Mouse (Mus musculus) limb, embryonic 11.5 days (tissue): Measurements from ENCODE around the gene Gm43738. TPM values are rescaled to one million over a fixed set of nuclear protein-coding genes. Genes with fewer than 3 reads are reported as not detected.

ENCODE experiments used
- ATAC-seq: fragments of 200-750 bp; cut with Nextera tagmentation; 2 replicates; pipeline ENCODE4 v1.8.0; 2017; ENCODE audit warnings: low read depth; ENCODE audit not compliant: insufficient number of reproducible peaks, low FRiP score, low TSS enrichment
- DNase-seq: peaks from one replicate; pipeline ENCODE4 v3.0.0-alpha.2; 2015; ENCODE audit warnings: low spot score
- H3K27ac ChIP-seq: fragments of 300-500 bp; sonication (generic); replicated peaks from 2 replicates; pipeline ENCODE4 v1.5.1; 2014; ENCODE audit warnings: low read depth, mild to moderate bottlenecking, low read length
- H3K27me3 ChIP-seq: fragments of 300-500 bp; sonication (generic); 2 replicates; pipeline ENCODE4 v1.6.1; 2014; ENCODE audit warnings: mild to moderate bottlenecking, low read length, mixed read lengths; ENCODE audit not compliant: control insufficient read depth, insufficient read depth
- H3K36me3 ChIP-seq: fragments of 300-500 bp; sonication (generic); 2 replicates; pipeline ENCODE4 v1.6.1; 2014; ENCODE audit warnings: mild to moderate bottlenecking, low read length, moderate library complexity, mixed read lengths; ENCODE audit not compliant: control insufficient read depth, insufficient read depth
- H3K4me1 ChIP-seq: fragments of 300-500 bp; sonication (generic); 2 replicates; pipeline ENCODE4 v1.6.1; 2014; ENCODE audit warnings: low read length, mixed read lengths; ENCODE audit not compliant: control insufficient read depth, insufficient read depth
- H3K4me2 ChIP-seq: fragments of 300-500 bp; sonication (generic); 2 replicates; pipeline ENCODE4 v1.6.1; 2014; ENCODE audit warnings: low read depth, mild to moderate bottlenecking, moderate library complexity; ENCODE audit not compliant: severe bottlenecking
- H3K4me3 ChIP-seq: fragments of 300-500 bp; sonication (generic); 2 replicates; pipeline ENCODE4 v1.5.1; 2014; ENCODE audit warnings: low read depth, low read length
- H3K9ac ChIP-seq: fragments of 300-500 bp; sonication (generic); 2 replicates; pipeline ENCODE4 v1.6.1; 2014; ENCODE audit warnings: mild to moderate bottlenecking, low read length
- H3K9me3 ChIP-seq: fragments of 300-500 bp; sonication (generic); 2 replicates; pipeline ENCODE4 v1.6.1; 2016; ENCODE audit warnings: low read length; ENCODE audit not compliant: control insufficient read depth
- WGBS: fragments of 180-500 bp; shearing (Covaris S2); extraction: QIAGEN DNeasy Blood & Tissue Kit; methylation state at CpG from one replicate; pipeline ENCODE4 v1.1.7; 2014; 5-methylcytosine and 5-hydroxymethylcytosine counted together
- polyA plus RNA-seq: library from polyadenylated mRNA; unstranded; fragments of >200 nt; fragmentation: Nextera tagmentation; extraction: Ambion mirVana; gene quantifications from 2 replicates; pipeline ENCODE4 v1.2.1, GENCODE M21; 2014

Gene Gm43738
- polyA plus RNA-seq, 1 experiment from 2014 or later: not detected

DNA sequence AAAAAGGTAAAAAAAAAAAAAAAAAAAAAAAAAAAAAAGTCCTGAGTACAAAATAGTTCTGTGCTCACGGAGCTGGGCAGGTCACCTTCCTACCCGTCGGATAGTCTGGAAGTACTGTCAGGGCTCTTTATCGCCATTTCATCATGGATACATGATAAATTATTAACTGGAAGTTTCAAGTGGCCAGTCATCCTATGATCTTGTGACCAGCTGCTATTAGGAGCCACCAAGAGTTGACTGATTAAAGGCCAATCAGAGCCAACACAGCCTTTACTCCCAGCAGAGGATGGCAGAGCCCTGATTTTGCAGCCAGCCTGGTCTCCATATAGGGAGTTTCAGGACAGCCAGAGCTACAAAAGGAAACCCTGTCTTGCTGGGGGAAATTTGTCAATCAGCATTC is 12.2 kb upstream of the Gm43738 start:
- H3K27ac ChIP-seq: no peak overlapping the region
- DNase-seq (no peak), ATAC-seq (no peak)
- no peaks in the 10 kb centered on the region for H3K4me1 ChIP-seq
- H3K27me3 ChIP-seq: no peaks in the 10 kb centered on the region
- H3K4me2 ChIP-seq: no peak overlapping the region
- H3K9ac ChIP-seq: no peak overlapping the region
- no peak overlapping the region for H3K4me3 ChIP-seq
- no peaks in the 10 kb centered on the region for H3K36me3 ChIP-seq
- WGBS: 89% methylated on average over 4 of the region's 4 CpGs
- no peaks in the 10 kb centered on the region for H3K9me3 ChIP-seq

DNA sequence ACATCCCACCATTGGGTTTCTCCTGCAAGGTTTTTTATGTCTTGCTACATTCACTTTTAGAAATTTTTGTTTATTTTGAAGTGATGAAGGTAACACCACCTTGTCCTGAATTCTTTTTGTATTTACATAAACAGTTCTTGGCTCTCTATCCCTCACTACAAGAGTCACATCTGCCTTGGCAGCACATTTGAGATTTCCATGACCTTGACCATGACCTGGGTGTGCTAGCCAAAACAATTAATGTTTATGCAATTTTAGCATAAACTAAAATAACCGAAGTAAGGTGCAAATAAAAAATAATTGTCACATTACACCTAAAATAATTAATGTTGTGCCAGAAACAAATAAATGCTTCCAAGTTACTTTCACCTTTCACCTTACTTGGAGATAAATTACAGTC is 7.2 kb upstream of the Gm43738 start:
- Histone ChIP-seq H3K27ac (no peak overlapping the region), H3K9me3 (no peaks in the 10 kb centered on the region), H3K27me3 (no peaks in the 10 kb centered on the region), H3K36me3 (no peaks in the 10 kb centered on the region), H3K4me1 (no peaks in the 10 kb centered on the region), H3K4me3 (no peak overlapping the region), H3K9ac (no peak overlapping the region), H3K4me2 (no peak overlapping the region)
- DNase-seq: no peak
- WGBS: 64% methylated on average over 1 of the region's 1 CpGs
- no peak for ATAC-seq

- DNase-seq: no peak
- H3K4me3 ChIP-seq: no peak overlapping the region
- no peak for ATAC-seq
- H3K27me3 ChIP-seq: no peaks in the 10 kb centered on the region
- no peaks in the 10 kb centered on the region for H3K36me3 ChIP-seq
- H3K27ac ChIP-seq: no peak overlapping the region
- no peaks in the 10 kb centered on the region for H3K9me3 ChIP-seq
- 66% methylated on average over 3 of the region's 3 CpGs for WGBS
- no peak overlapping the region for H3K4me2 ChIP-seq
- no peak overlapping the region for H3K9ac ChIP-seq
- H3K4me1 ChIP-seq: 0 out of 2 replicates have a peak, but pooled peaks cover 4% of the 10 kb centered on the region
Observed at GRCm38 (mm10) chr3:89107545-89107944, 6.6 kb upstream of the Gm43738 start.

- Histone ChIP-seq H3K36me3 (no peaks in the 10 kb centered on the region), H3K4me2 (no peak overlapping the region), H3K4me3 (no peak overlapping the region), H3K4me1 (0 out of 2 replicates have a peak, but pooled peaks cover 5% of the 10 kb centered on the region), H3K9me3 (no peaks in the 10 kb centered on the region), H3K27me3 (no peaks in the 10 kb centered on the region), H3K27ac (no peak overlapping the region), H3K9ac (no peak overlapping the region)
- DNase-seq (no peak), ATAC-seq (no peak)
Observed at GRCm38 (mm10) chr3:89106881-89107280, 6.0 kb upstream of the Gm43738 start.

GRCm38 (mm10) chr3:89103291-89103595 is 2.3 kb upstream of the Gm43738 start:
- ATAC-seq: no peak
- H3K9ac ChIP-seq: no peak overlapping the region
- no peaks in the 10 kb centered on the region for H3K27me3 ChIP-seq
- H3K4me2 ChIP-seq: no peak overlapping the region
- peaks cover 8% of the 10 kb centered on the region; the same call in 1 of the 2 replicates for H3K36me3 ChIP-seq
- no peak for DNase-seq
- H3K27ac ChIP-seq: no peak overlapping the region
- no peaks in the 10 kb centered on the region for H3K9me3 ChIP-seq
- 77% methylated on average over 4 of the region's 4 CpGs for WGBS
- no peak overlapping the region for H3K4me3 ChIP-seq
- H3K4me1 ChIP-seq: peaks cover 16% of the 10 kb centered on the region

GRCm38 (mm10) chr3:89102495-89103290 is 1.8 kb upstream of the Gm43738 start:
- Histone ChIP-seq H3K27me3 (no peaks in the 10 kb centered on the region), H3K9me3 (no peaks in the 10 kb centered on the region), H3K27ac (0 out of 2 replicates have a peak overlapping the region, but pooled peaks have one; percentile 36), H3K4me1 (peaks cover 16% of the 10 kb centered on the region), H3K4me3 (peak overlapping the region; percentile 85; the same call in 1 of the 2 replicates), H3K4me2 (peak overlapping the region; percentile 39), H3K36me3 (peaks cover 10% of the 10 kb centered on the region; the same call in 1 of the 2 replicates), H3K9ac (no peak overlapping the region)
- WGBS: 64% methylated on average over 12 of the region's 12 CpGs
- ATAC-seq: no peak
- no peak for DNase-seq

DNA sequence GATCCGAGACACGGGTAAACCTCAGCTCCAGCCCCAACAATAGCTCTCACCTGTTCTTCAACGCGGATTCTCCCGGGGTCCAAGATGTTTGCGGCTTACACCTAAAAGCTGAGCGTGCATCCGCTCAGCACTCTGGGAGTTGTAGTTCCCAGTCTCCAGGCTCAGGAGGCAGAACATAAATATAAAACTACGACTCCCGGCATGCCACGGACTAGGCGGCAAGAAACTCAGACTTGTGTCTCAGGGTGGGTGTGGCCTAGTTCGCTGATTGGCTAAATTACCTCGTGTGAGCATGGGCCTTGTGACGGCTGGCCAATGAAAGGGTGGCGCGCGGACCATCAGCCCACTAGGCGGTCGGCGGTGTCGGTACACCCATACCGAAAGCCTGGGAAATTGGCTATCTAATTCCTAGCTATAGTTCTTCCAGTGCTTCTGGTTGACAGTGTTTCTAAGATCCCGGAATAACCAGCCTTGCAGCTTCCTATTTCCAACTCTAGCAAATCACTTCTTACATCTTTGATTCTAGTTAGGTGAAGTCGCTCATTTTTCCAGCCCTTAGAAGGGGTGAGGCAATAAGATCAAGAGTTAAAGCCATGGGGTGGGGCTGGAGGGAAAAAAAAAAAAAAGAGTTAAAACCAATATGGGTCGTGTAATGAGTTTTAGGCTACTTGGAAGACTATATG is 1.1 kb upstream of the Gm43738 start, which contains the start of gene Fdps:
Fdps (minus strand) TSS at position 148 of the 683 bp plus-strand sequence.
- peak within 1 kb of the TSS; percentile 90 for H3K4me2 ChIP-seq
- H3K36me3 ChIP-seq: peaks cover 10% of the 10 kb centered on the region; the same call in 1 of the 2 replicates
- no peaks in the 10 kb centered on the region for H3K9me3 ChIP-seq
- peak within 1 kb of the TSS; percentile 76 for H3K9ac ChIP-seq
- H3K27ac ChIP-seq: peak within 1 kb of the TSS; percentile 68
- under 1% methylated on average over 26 of the region's 26 CpGs for WGBS
- peak; percentile 99 for ATAC-seq
- H3K27me3 ChIP-seq: no peaks in the 10 kb centered on the region
- DNase-seq: peak; percentile 93
- peak within 1 kb of the TSS; percentile 85 for H3K4me3 ChIP-seq
- peaks cover 16% of the 10 kb centered on the region for H3K4me1 ChIP-seq

DNA sequence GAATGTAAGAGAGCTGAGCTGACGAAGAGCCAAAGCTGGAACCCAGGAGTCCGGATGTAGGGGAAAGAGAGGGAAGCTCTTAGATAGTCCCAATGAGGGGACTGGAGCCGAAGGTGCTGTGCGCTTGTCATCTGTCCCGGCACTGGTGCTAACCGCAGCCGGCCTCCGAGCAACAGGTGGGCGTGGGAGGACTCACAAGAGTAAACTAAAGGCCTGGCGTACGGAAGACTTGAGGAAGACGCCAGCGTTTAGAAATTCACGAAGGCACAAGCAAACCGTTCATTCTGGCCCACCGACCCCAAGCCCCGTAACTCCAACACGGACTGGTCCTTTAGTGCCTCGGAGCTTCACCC is 536 bp upstream of the Gm43738 start:
- H3K9ac ChIP-seq: peak overlapping the region; percentile 76
- WGBS: under 1% methylated on average over 19 of the region's 19 CpGs
- peak overlapping the region; percentile 85 for H3K4me3 ChIP-seq
- ATAC-seq (peak; percentile 42; the same call in 1 of the 2 replicates), DNase-seq (no peak)
- peak overlapping the region; percentile 90 for H3K4me2 ChIP-seq
- H3K36me3 ChIP-seq: peaks cover 10% of the 10 kb centered on the region; the same call in 1 of the 2 replicates
- H3K27ac ChIP-seq: peak overlapping the region; percentile 68
- no peaks in the 10 kb centered on the region for H3K9me3 ChIP-seq
- no peaks in the 10 kb centered on the region for H3K27me3 ChIP-seq
- peaks cover 16% of the 10 kb centered on the region for H3K4me1 ChIP-seq
